Mouse (Mus musculus): ENCODE results near the gene Dcaf8.

GRCm38 (mm10) chr1:172122671-172123070 is 25.2 kb upstream of the Dcaf8 start:
- TF ChIP-seq CTCF (IDR thresholded peaks at IDR 0.05; ENCODE audit: extremely low read depth, insufficient read depth, low read length) (no peak), POLR2A (IDR thresholded peaks at IDR 0.05; ENCODE audit: extremely low read depth, insufficient read depth, low read length) (no peak)
